Mouse (Mus musculus): ENCODE measurements around the gene Wfs1.
"Not testable (repeated sequence)": the region's sequence is repeated elsewhere in the genome, so short reads cannot be mapped to it uniquely, and the experiment has no call there.

The Wfs1 gene

DNA sequence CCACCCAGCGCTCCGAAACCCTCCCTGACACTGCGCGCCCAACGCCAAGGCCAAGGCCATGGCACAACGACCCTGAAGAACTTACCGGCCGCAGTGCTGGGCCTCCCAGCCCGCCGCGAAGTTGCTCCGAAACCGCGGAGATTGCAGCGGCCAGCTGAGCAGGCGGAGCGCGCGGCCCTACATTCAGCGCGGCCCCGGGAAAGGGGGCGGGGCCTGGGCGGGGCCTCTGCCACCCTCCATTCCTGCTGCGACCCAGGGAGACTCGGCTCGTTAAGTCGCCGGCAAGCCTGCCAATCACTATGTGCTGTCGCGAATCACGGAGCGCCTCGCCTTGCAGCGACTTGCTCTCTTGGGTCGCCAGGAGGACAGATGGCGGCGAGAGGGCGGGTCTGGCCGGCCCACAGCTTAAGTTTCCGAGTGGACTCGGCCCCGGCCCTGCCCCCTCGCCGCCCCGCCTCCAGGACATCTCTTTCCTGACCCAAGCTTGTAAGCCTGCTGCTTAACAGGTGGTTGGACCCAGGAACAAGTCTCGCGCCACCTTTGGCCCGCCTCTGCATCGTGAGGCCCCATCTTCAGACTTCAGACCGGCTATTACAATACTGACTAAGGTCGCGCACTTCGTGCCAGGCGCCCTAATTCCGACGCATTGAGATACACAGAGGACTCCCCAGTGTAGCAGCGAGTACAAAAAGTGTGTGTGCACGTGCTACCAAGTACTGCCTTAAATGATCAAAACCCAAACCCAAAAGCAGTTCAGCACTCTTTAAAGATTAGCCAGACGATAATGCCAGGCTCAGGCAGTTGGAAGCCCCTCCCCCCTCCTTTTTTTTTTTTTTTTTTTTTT, at the start of gene Wfs1:
Wfs1 (minus strand) TSS at position 425 of the 844 bp plus-strand sequence.
- peak; percentile 99 for DNase-seq

- DNase-seq, result no peak
Observed at GRCm38 (mm10) chr5:37036884-37037283, 47.9 kb upstream of the Wfs1 start.

- no peak for DNase-seq
Observed at GRCm38 (mm10) chr5:37035896-37036295, 46.9 kb upstream of the Wfs1 start.

DNA sequence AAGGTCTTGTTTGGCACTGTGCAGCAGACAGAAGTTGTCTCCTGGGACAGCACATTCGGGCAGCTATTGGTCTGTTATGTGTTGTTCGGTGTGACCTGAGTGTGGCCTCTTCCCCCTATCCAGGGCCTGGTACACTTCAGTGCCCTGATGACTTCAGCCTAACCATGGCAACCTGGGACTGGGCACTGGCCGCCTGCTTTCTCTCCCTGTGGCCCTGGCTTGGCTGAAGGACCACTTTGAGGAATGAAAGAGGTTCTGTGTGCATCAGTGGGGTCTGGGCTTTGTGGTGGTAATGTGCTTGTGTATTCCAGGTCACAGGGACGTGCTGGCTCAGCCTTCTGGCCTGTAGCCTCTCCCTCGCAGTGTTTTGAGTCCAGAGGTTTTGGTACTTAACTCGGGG, 46.2 kb upstream of the Wfs1 start:
- DNase-seq, result no peak

- DNase-seq, result no peak
Observed at GRCm38 (mm10) chr5:37030753-37031152, 41.7 kb upstream of the Wfs1 start.

GRCm38 (mm10) chr5:37029326-37029905, 40.4 kb upstream of the Wfs1 start:
- DNase-seq, result no peak

- no peak for DNase-seq
Observed at GRCm38 (mm10) chr5:37028486-37029311, 39.7 kb upstream of the Wfs1 start.

- peak; percentile 26 to 27 for DNase-seq
Observed at GRCm38 (mm10) chr5:37028104-37028485, 39.1 kb upstream of the Wfs1 start.

- DNase-seq, result no peak
Observed at GRCm38 (mm10) chr5:37027701-37028100, 38.7 kb upstream of the Wfs1 start.

GRCm38 (mm10) chr5:37017222-37017621, 28.2 kb upstream of the Wfs1 start:
- no peak for DNase-seq

GRCm38 (mm10) chr5:37015612-37016310, 26.8 kb upstream of the Wfs1 start:
- DNase-seq, result no peak

DNA sequence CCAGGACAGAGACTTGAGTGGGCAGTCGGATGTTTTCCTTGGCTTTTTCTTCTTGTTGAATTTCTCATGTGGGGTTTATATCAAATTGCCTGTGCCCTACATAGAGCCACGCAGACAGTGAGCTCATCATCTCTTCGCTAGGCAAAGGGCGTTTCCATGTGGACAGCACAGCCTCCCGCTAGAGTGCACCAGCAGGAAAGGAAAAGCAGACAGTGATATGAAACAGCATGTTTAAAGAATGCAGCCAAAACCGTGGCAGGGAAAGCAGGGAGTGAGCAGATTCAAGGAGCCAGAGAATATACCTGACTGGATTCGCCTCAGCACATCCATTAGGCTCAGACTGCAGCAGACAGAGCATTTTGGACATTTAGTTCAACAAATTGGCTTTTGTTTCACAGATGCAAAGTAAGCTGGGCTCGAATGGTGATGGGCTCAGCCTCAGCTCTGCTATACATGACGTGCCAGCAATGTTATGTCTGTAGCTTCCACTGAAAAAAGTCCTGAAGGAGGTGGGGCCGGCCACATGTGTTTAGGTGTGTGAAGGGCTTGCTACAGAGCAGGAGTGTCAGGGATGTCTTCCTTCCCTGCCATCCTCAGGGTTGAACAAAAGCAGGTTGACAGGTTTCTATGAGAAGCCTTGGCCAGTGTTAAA, 21.8 kb upstream of the Wfs1 start:
- DNase-seq, result no peak

DNA sequence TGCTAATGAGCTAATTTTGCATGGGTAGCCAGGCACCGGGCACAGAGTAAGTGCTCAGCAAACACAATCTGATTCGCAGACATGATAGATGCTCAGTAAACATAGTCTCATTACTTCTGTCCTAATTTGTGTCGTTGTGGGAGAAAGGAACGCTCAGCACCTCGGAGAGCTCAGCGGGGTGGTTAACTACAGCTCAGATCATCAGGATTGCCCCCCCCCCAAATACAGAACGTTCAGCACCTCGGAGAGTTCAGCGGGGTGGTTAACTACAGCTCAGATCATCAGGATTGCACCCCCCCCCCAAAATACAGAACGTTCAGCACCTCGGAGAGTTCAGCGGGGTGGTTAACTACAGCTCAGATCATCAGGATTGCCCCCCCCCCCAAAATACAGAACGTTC, 20.8 kb upstream of the Wfs1 start:
- not testable (repeated sequence) for DNase-seq

DNA sequence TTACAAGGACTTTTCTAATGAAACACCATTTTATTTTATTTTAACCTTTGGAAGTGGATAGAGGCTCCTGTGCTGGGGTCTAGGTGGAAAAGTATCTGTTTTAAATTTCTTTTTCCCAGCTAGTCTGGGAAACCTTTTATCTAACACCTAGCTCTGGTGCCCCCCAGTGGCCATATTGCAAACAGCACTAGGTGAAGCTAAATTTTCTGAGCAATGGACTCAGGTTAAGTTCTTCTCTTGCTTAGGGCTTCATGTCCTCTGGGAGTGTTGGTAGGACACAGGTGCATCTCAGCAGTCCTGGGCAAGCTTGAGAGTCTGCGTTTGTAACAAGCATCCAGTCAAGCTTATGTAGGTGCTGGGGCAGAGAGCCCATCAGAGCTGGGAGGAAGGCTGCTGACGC, 13.0 kb upstream of the Wfs1 start:
- DNase-seq, result peak; percentile 49 to 58

GRCm38 (mm10) chr5:37001002-37001401, 12.0 kb upstream of the Wfs1 start:
- DNase-seq, result no peak

DNA sequence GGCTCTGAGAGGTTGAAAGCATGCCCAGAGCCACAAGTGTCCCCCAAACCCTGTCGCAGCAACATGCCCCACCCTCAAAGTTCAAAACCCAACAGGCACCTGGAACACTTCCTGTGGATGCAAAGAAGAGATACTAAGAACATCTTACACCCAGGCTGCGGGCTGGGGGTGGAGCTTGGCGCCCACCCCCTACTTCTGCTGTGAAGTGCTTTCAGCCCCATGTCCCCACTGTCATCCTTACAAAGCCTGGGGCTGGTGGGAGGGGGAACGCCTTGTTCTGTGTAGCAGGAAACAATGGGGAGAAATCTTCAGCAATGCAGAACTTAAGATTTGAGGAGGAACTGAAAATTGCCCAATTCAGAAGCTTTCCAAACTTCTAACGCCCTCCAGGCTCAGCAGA, 9.0 kb upstream of the Wfs1 start:
- no peak for DNase-seq

DNA sequence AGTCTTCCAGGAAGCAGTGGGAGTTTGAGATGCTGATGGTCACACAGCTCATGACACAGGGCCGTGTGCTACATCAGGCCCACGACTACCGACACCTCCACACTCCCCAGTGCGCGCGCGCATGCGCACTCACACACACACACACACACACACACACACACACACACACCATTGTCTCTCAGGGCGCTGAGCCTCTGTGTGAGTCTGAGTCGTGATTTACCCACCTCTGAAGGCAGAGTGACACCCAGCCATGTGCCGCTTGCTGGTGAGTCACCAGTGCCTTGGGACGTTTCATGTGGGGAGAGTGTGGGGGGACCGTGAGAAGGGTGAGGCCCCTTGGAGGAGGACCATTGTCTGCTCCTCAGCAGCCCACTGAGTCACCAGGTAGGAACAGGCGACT, 7.4 kb upstream of the Wfs1 start:
- DNase-seq, result no peak

DNA sequence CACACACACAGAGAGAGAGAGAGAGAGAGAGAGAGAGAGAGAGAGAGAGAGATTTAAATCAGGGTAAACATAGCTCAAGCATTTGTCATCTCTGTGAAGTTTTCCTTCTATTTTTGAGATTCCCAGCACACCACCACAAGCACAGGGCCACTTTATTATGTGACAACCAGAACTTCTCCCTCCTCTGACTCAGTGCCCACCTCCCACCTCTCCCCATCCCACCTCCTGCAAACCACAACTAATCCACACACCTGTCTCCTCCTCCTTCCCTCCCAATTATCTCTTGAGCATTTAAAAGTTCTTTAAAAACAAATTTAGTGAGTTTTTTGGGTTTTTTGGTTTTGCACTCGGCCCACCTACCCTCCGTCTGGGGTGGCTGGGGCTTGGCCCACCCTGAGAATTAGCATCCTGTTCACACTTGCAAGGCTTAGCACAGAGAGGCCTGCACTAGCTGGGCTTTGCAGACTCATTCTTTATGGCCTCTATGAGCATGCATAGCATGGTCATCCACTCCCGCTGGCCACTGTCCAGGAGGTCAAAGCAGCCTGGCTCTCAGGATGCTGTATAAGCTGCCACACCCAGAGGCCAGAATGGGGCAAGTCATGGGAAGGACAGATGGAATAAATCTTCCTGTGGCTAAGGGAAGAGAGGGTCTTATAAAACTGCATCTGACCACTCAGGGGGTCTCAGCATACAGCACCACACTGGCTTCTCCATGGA, 1.8 kb upstream of the Wfs1 start:
- no peak for DNase-seq

GRCm38 (mm10) chr5:36990196-36990595, 1.2 kb upstream of the Wfs1 start:
- DNase-seq, result no peak

DNA sequence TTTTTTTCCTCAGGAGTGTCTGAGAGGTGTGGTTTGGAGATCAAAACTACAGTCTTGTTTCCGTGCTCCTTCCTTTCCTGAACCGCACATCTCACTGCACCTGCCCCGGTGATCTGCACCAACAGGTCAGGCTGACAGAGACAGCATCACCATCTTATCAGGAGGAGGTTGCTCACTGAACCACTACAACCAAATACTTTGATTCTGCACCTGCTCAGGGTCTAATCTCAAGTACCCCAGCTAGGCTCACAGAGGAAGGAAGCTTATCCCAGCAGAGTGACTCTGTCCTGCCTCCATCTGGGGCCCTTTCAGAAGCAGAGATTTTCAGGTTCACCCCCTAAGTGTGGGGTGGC, 596 bp upstream of the Wfs1 start:
- no peak for DNase-seq

- peak in 1 of 2 experiments; percentile 19 for DNase-seq
Observed at GRCm38 (mm10) chr5:36988124-36988780, 753 bp downstream of the Wfs1 start.

Measured in lung, adult 18-20 months (tissue).